Mouse (Mus musculus) lung, postnatal 0 days (tissue): ENCODE measurements around the gene Kyat3. TPM values are rescaled to one million over a fixed set of nuclear protein-coding genes. Genes with fewer than 3 reads are reported as not detected.

Experiments used
- ATAC-seq: fragments of 200-750 bp; cut with Nextera tagmentation; 2 replicates; pipeline ENCODE4 v1.8.0; 2017; ENCODE audit warnings: moderate library complexity
- DNase-seq: peaks from one replicate; pipeline ENCODE4 v3.0.0-alpha.2; 2016; ENCODE audit warnings: low spot score
- H3K27ac ChIP-seq: fragments of 300-500 bp; sonication (generic); 2 replicates; pipeline ENCODE4 v1.5.1; 2014; ENCODE audit warnings: antibody characterized with exemption, mild to moderate bottlenecking, low read length, mixed read lengths
- H3K27me3 ChIP-seq: fragments of 300-500 bp; sonication (generic); replicated peaks from 2 replicates; pipeline ENCODE4 v1.6.1; 2014; ENCODE audit warnings: low read length, mixed read lengths; ENCODE audit not compliant: insufficient read depth
- H3K36me3 ChIP-seq: fragments of 300-500 bp; sonication (generic); 2 replicates; pipeline ENCODE4 v1.6.1; 2014; ENCODE audit warnings: low read length, mixed read lengths; ENCODE audit not compliant: insufficient read depth
- H3K4me1 ChIP-seq: fragments of 300-500 bp; sonication (generic); 2 replicates; pipeline ENCODE4 v1.6.1; 2014; ENCODE audit warnings: antibody characterized with exemption, low read depth, low read length, mixed read lengths; ENCODE audit not compliant: insufficient read depth
- H3K4me2 ChIP-seq: fragments of 300-500 bp; sonication (generic); replicated peaks from 2 replicates; pipeline ENCODE4 v1.6.1; 2014; ENCODE audit warnings: low read depth, mild to moderate bottlenecking, low read length, moderate library complexity, mixed read lengths
- H3K4me3 ChIP-seq: fragments of 300-500 bp; sonication (generic); 2 replicates; pipeline ENCODE4 v1.5.1; 2014; ENCODE audit warnings: low read depth, low read length
- H3K9ac ChIP-seq: fragments of 300-500 bp; sonication (generic); replicated peaks from 2 replicates; pipeline ENCODE4 v1.6.1; 2014; ENCODE audit warnings: low read depth, mild to moderate bottlenecking
- H3K9me3 ChIP-seq: fragments of 300-500 bp; sonication (generic); 2 replicates; pipeline ENCODE4 v1.6.1; 2016; ENCODE audit warnings: low read length, mixed read lengths
- CTCF ChIP-seq: IDR thresholded peaks from 2 replicates; pipeline ENCODE4 v1.5.1; 2016; ENCODE audit warnings: antibody characterized with exemption, mild to moderate bottlenecking
- EP300 ChIP-seq: IDR thresholded peaks from 2 replicates; pipeline ENCODE4 v1.6.1; 2016; ENCODE audit warnings: antibody characterized with exemption, mild to moderate bottlenecking, control low read depth
- WGBS: fragments of 180-500 bp; shearing (Covaris S2); extraction: QIAGEN DNeasy Blood & Tissue Kit; methylation state at CpG from one replicate; pipeline ENCODE4 v1.1.7; 2014; 5-methylcytosine and 5-hydroxymethylcytosine counted together
- polyA plus RNA-seq: library from polyadenylated mRNA; unstranded; fragments of >200 nt; fragmentation: Nextera tagmentation; extraction: Ambion mirVana; gene quantifications from 2 replicates; pipeline ENCODE4 v1.2.1, GENCODE M21; 2015

Gene Kyat3
- polyA plus RNA-seq, 1 experiment from 2014 or later, result 4.6 TPM

GRCm38 (mm10) chr3:142743973-142744898 lies 43.4 kb downstream of the Kyat3 start:
- H3K27ac ChIP-seq, result no peak overlapping the region
- no peak overlapping the region for H3K4me2 ChIP-seq
- no peak overlapping the region for H3K4me3 ChIP-seq
- TF ChIP-seq CTCF (peak; percentile 90), EP300 (no peak)
- ATAC-seq (no peak), DNase-seq (peak; percentile 84)
- WGBS, result 58% methylated on average over 21 of the region's 21 CpGs
- H3K36me3 ChIP-seq, result no peaks in the 10 kb centered on the region
- no peaks in the 10 kb centered on the region for H3K4me1 ChIP-seq
- H3K27me3 ChIP-seq, result no peaks in the 10 kb centered on the region
- H3K9me3 ChIP-seq, result no peaks in the 10 kb centered on the region
- H3K9ac ChIP-seq, result no peak overlapping the region

GRCm38 (mm10) chr3:142745076-142745475 lies 44.2 kb downstream of the Kyat3 start:
- Histone ChIP-seq H3K9me3 (no peaks in the 10 kb centered on the region), H3K4me1 (no peaks in the 10 kb centered on the region), H3K9ac (no peak overlapping the region), H3K4me3 (no peak overlapping the region), H3K27me3 (no peaks in the 10 kb centered on the region), H3K36me3 (no peaks in the 10 kb centered on the region), H3K27ac (no peak overlapping the region), H3K4me2 (no peak overlapping the region)
- WGBS, result 98% methylated on average over 2 of the region's 2 CpGs
- DNase-seq (no peak), ATAC-seq (no peak)
- no peak for TF ChIP-seq EP300
- TF ChIP-seq CTCF, result no peak

GRCm38 (mm10) chr3:142747673-142748072 lies 46.8 kb downstream of the Kyat3 start:
- Histone ChIP-seq H3K27me3 (no peaks in the 10 kb centered on the region), H3K36me3 (no peaks in the 10 kb centered on the region), H3K9ac (no peak overlapping the region), H3K4me3 (no peak overlapping the region), H3K9me3 (no peaks in the 10 kb centered on the region), H3K4me2 (no peak overlapping the region), H3K4me1 (no peaks in the 10 kb centered on the region), H3K27ac (no peak overlapping the region)
- 95% methylated on average over 7 of the region's 7 CpGs for WGBS
- DNase-seq (no peak), ATAC-seq (no peak)
- TF ChIP-seq CTCF, result no peak
- TF ChIP-seq EP300, result no peak

GRCm38 (mm10) chr3:142749131-142749530 lies 48.3 kb downstream of the Kyat3 start:
- H3K36me3 ChIP-seq, result no peaks in the 10 kb centered on the region
- ATAC-seq (no peak), DNase-seq (no peak)
- H3K4me2 ChIP-seq, result no peak overlapping the region
- no peak overlapping the region for H3K27ac ChIP-seq
- no peak overlapping the region for H3K4me3 ChIP-seq
- TF ChIP-seq EP300 (no peak), CTCF (no peak)
- no peaks in the 10 kb centered on the region for H3K27me3 ChIP-seq
- no peak overlapping the region for H3K9ac ChIP-seq
- WGBS, result 81% methylated on average over 16 of the region's 16 CpGs
- H3K4me1 ChIP-seq, result no peaks in the 10 kb centered on the region
- no peaks in the 10 kb centered on the region for H3K9me3 ChIP-seq

GRCm38 (mm10) chr3:142755132-142755867 lies 54.4 kb downstream of the Kyat3 start:
- Histone ChIP-seq H3K4me3 (no peak overlapping the region), H3K4me2 (no peak overlapping the region), H3K36me3 (no peaks in the 10 kb centered on the region), H3K9ac (no peak overlapping the region), H3K9me3 (no peaks in the 10 kb centered on the region), H3K27ac (no peak overlapping the region), H3K27me3 (no peaks in the 10 kb centered on the region), H3K4me1 (no peaks in the 10 kb centered on the region)
- no peak for DNase-seq
- no peak for TF ChIP-seq CTCF
- TF ChIP-seq EP300, result no peak
- no peak for ATAC-seq
- WGBS, result 83% methylated on average over 18 of the region's 18 CpGs

GRCm38 (mm10) chr3:142757841-142758240 lies 57.0 kb downstream of the Kyat3 start:
- Histone ChIP-seq H3K36me3 (no peaks in the 10 kb centered on the region), H3K4me1 (no peaks in the 10 kb centered on the region), H3K9me3 (no peaks in the 10 kb centered on the region), H3K27ac (no peak overlapping the region), H3K4me2 (no peak overlapping the region; the same call in 1 of the 2 replicates), H3K4me3 (no peak overlapping the region), H3K27me3 (no peaks in the 10 kb centered on the region), H3K9ac (no peak overlapping the region)
- ATAC-seq (no peak; the same call in 1 of the 2 replicates), DNase-seq (no peak)
- 23% methylated on average over 12 of the region's 12 CpGs for WGBS
- TF ChIP-seq EP300, result no peak
- TF ChIP-seq CTCF, result no peak
